Mouse (Mus musculus): Measurements from ENCODE around the gene Rgs6.

- TF ChIP-seq CTCF (IDR thresholded peaks at IDR 0.05) (no peak), EP300 (IDR thresholded peaks at IDR 0.05; ENCODE audit: insufficient read depth, low read depth, low read length) (no peak), POLR2A (IDR thresholded peaks at IDR 0.05; ENCODE audit: insufficient read depth, low read depth, low read length) (no peak)
Measured at GRCm38 (mm10) chr12:83124111-83124510, 536.0 kb downstream of the Rgs6 start.

All from heart, adult 2 months (tissue).